In the genomic region with DNA sequence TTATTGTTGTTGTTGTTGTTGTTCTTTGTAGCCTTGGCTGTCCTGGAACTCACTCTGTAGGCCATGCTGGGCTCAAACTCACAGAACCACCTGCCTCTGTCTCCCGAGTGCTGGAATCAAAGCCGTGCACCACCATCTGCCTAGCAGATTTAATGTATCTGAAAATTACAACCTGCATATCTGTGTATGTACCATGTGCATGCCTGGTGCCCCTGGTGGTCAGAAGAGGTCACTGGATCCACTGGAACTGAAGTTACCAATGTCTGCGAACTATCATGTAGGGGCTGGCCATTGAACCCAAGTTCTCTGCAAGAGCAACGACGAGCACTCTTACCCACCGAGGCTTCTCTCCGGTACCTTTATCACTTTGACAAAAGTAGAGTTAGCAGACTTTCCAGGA, we compare ENCODE assay signal across 10 mouse cellular contexts. TPM values are rescaled to one million over a fixed set of nuclear protein-coding genes. Genes with fewer than 3 reads are reported as not detected.
A peak's percentile ranks its signal among the peaks of the same experiment; 100 is the strongest.
DNase-seq lines count a peak whose midpoint lies in the region; ATAC-seq and TF ChIP-seq lines count a peak whose summit lies in the region.
"Had no signal": no experiment of that assay in that cellular context is flagged by ENCODE, and none has a peak within 500 bp of the region (broad histone marks: within the 10 kb centered on the region; RNA-seq: fewer than 3 reads in every experiment).

No protein-coding gene starts in this region.

- H3K9me3 ChIP-seq in liver, embryonic 11.5 days (ENCODE audit: control insufficient read depth, low read length): no peaks in the 10 kb centered on the region
- H3K9me3 ChIP-seq: limb, embryonic 13.5 days had no signal

- no peak overlapping the region for H3K9ac ChIP-seq in liver, adult 2 months (ENCODE audit: low read depth, low read length)
- no peak overlapping the region for H3K9ac ChIP-seq in liver, embryonic 11.5 days (ENCODE audit: low read depth, low read length)
- H3K9ac ChIP-seq: limb, embryonic 13.5 days had no signal

- H3K4me2 ChIP-seq in liver, embryonic 11.5 days: no peak overlapping the region
- H3K4me2 ChIP-seq: limb, embryonic 13.5 days had no signal

- no peak for TF ChIP-seq POLR2A in liver, adult 2 months (IDR thresholded peaks at IDR 0.05; ENCODE audit: extremely low read depth, insufficient read depth, low read length)

- no peaks in the 10 kb centered on the region for H3K27me3 ChIP-seq in liver, adult 2 months (ENCODE audit: control insufficient read depth, insufficient read depth, low read length)
- H3K27me3 ChIP-seq in liver, embryonic 11.5 days (replicated peaks; ENCODE audit: control insufficient read depth, insufficient read depth, low read length): no peaks in the 10 kb centered on the region
- H3K27me3 ChIP-seq: CH12.LX; limb, embryonic 13.5 days had no signal

- H3K79me2 ChIP-seq in liver, adult 2 months (ENCODE audit: control insufficient read depth, insufficient read depth, low read length): no peaks in the 10 kb centered on the region; the same call in 1 of the 2 replicates

- H3K36me3 ChIP-seq in liver, adult 2 months (ENCODE audit: control insufficient read depth, insufficient read depth, low read length): peaks cover 2% of the 10 kb centered on the region; the same call in 1 of the 2 replicates
- H3K36me3 ChIP-seq in liver, embryonic 11.5 days (ENCODE audit: control insufficient read depth, insufficient read depth, low read length): no peaks in the 10 kb centered on the region

- peak; percentile 32; the same call in 1 of the 2 replicates for TF ChIP-seq CTCF in liver, adult 2 months (IDR thresholded peaks at IDR 0.05; ENCODE audit: low read depth, low read length)

- peak; percentile 42 to 44 for DNase-seq in cerebellum, postnatal 10 days
- DNase-seq in cerebellum, postnatal 4 days (ENCODE audit: low spot score in 2 of 2): no peak
- no peak for DNase-seq in liver, adult 2 months (ENCODE audit: extremely low read depth, low read depth, low spot score)
- no peak for DNase-seq in liver, embryonic 11.5 days (ENCODE audit: low spot score)
- DNase-seq in T-cell, adult 2 months (ENCODE audit: low spot score): peak; percentile 32
- peak; percentile 13 for DNase-seq in lung, postnatal 14 days
- no peak for DNase-seq in urinary bladder, adult 2 months (ENCODE audit: low spot score)
- DNase-seq in frontal cortex, postnatal 25 days (ENCODE audit: low spot score in 2 of 2): no peak

- no peak overlapping the region for H3K27ac ChIP-seq in liver, adult 2 months (replicated peaks; ENCODE audit: insufficient read depth, low read depth, low read length)
- H3K27ac ChIP-seq in liver, embryonic 11.5 days (ENCODE audit: low read depth, low read length): no peak overlapping the region
- H3K27ac ChIP-seq: limb, embryonic 13.5 days had no signal

- no peak overlapping the region for H3K4me3 ChIP-seq in liver, adult 2 months (ENCODE audit: insufficient read depth, low read depth, low read length)
- no peak overlapping the region for H3K4me3 ChIP-seq in liver, embryonic 11.5 days (ENCODE audit: low read depth, low read length)
- H3K4me3 ChIP-seq: limb, embryonic 13.5 days had no signal

- no peaks in the 10 kb centered on the region for H3K4me1 ChIP-seq in liver, adult 2 months (ENCODE audit: control insufficient read depth, insufficient read depth, low read length)
- peaks cover 3% of the 10 kb centered on the region; the same call in 1 of the 2 replicates for H3K4me1 ChIP-seq in liver, embryonic 11.5 days (replicated peaks; ENCODE audit: control insufficient read depth, insufficient read depth, low read length)

- WGBS in liver, adult 2 months: 90% methylated on average over 7 of the region's 7 CpGs
- 91% methylated on average over 7 of the region's 7 CpGs for WGBS in liver, embryonic 11.5 days

- ATAC-seq in liver, embryonic 11.5 days (replicated peaks; ENCODE audit: low FRiP score): no peak

RNA-seq across cellular contexts. Expression of gene Alg14, which starts 15.1 kb away (rescaled TPM):
- 12.6 and 14.3 TPM in 2 replicates for total RNA-seq in liver, adult 2 months (2014; rRNA removed)
- 23.4 and 24.3 TPM in 2 replicates for polyA plus RNA-seq in liver, adult 2 months (2012; rRNA removed)
- polyA plus RNA-seq in liver, embryonic 11.5 days (2014; fragmentation: Nextera tagmentation; extraction: Ambion mirVana): 23.3 and 26.4 TPM in 2 replicates
- polyA plus RNA-seq in urinary bladder, adult 2 months (2012; rRNA removed): 25.0 TPM in 2 replicates

RNA-seq across cellular contexts. Expression of gene Tmem56, which starts 23.7 kb away (rescaled TPM):
- 130 and 150 TPM in 2 replicates for total RNA-seq in liver, adult 2 months (2014; rRNA removed)
- polyA plus RNA-seq in liver, adult 2 months (2012; rRNA removed): 24.1 and 27.2 TPM in 2 replicates
- 31.2 and 36.9 TPM in 2 replicates for polyA plus RNA-seq in liver, embryonic 11.5 days (2014; fragmentation: Nextera tagmentation; extraction: Ambion mirVana)
- polyA plus RNA-seq in urinary bladder, adult 2 months (2012; rRNA removed): 6.8 and 8.6 TPM in 2 replicates
- total RNA-seq: CH12.LX had no signal

Comparison
In these comparisons a context has a peak if more than half of its experiments do, and no peak if none do; other contexts are left out.
1. DNase-seq: peak in cerebellum, postnatal 10 days (2 of 2), T-cell, adult 2 months (single experiment) and lung, postnatal 14 days (single experiment); none in cerebellum, postnatal 4 days (0 of 2), liver, adult 2 months (single experiment), liver, embryonic 11.5 days (single experiment), urinary bladder, adult 2 months (single experiment) and frontal cortex, postnatal 25 days (0 of 2).